Mouse (Mus musculus) kidney, adult 2 months (tissue): Measurements from ENCODE around the gene Ascc1.

Experiments
- CTCF ChIP-seq: fragments of 200-500 bp; conservative IDR thresholded peaks from 2 replicates; pipeline ENCODE4 v1.5.1; 2011; ENCODE audit warnings: low read depth, mild to moderate bottlenecking, control low read depth, low read length, moderate library complexity, mixed read lengths; ENCODE audit not compliant: insufficient read depth, insufficient read length
- POLR2A ChIP-seq: fragments of 200-500 bp; IDR thresholded peaks from one replicate; pipeline ENCODE4 v1.6.1; 2011; ENCODE audit warnings: low read depth, low read length, control low read depth

- no peak for TF ChIP-seq CTCF
- TF ChIP-seq POLR2A: no peak
Observed at GRCm38 (mm10) chr10:60027619-60028084, 25.0 kb downstream of the Ascc1 start.
